Mouse (Mus musculus) embryonic facial prominence, embryonic 14.5 days (tissue): ENCODE data around the gene Ddx58. TPM values are rescaled to one million over a fixed set of nuclear protein-coding genes. Genes with fewer than 3 reads are reported as not detected.

ENCODE experiments used
- ATAC-seq: fragments of 200-750 bp; cut with Nextera tagmentation; 2 replicates; pipeline ENCODE4 v1.8.0; 2017; ENCODE audit warnings: low read depth, moderate number of reproducible peaks, moderate TSS enrichment
- DNase-seq: peaks from one replicate; pipeline ENCODE4 v3.0.0-alpha.2; 2015; ENCODE audit warnings: low spot score
- H3K27ac ChIP-seq: fragments of 300-500 bp; sonication (generic); replicated peaks from 2 replicates; pipeline ENCODE4 v1.5.1; 2014; ENCODE audit warnings: low read depth, mild to moderate bottlenecking, low read length, moderate library complexity
- H3K27me3 ChIP-seq: fragments of 300-500 bp; sonication (generic); replicated peaks from 2 replicates; pipeline ENCODE4 v1.6.1; 2014; ENCODE audit warnings: low read length; ENCODE audit not compliant: control insufficient read depth, insufficient read depth
- H3K36me3 ChIP-seq: fragments of 300-500 bp; sonication (generic); 2 replicates; pipeline ENCODE4 v1.6.1; 2014; ENCODE audit warnings: low read length, mixed read lengths; ENCODE audit not compliant: control insufficient read depth, insufficient read depth
- H3K4me1 ChIP-seq: fragments of 300-500 bp; sonication (generic); 2 replicates; pipeline ENCODE4 v1.6.1; 2014; ENCODE audit warnings: antibody characterized with exemption, low read length; ENCODE audit not compliant: control insufficient read depth, insufficient read depth
- H3K4me2 ChIP-seq: fragments of 300-500 bp; sonication (generic); 2 replicates; pipeline ENCODE4 v1.6.1; 2014; ENCODE audit warnings: low read depth, mild to moderate bottlenecking, low read length, moderate library complexity, mixed read lengths
- H3K4me3 ChIP-seq: fragments of 300-500 bp; sonication (generic); 2 replicates; pipeline ENCODE4 v1.5.1; 2014; ENCODE audit warnings: low read depth, mild to moderate bottlenecking, low read length
- H3K9ac ChIP-seq: fragments of 300-500 bp; sonication (generic); 2 replicates; pipeline ENCODE4 v1.6.1; 2014; ENCODE audit warnings: low read depth, mild to moderate bottlenecking, low read length, moderate library complexity, mixed read lengths
- H3K9me3 ChIP-seq: fragments of 300-500 bp; sonication (generic); 2 replicates; pipeline ENCODE4 v1.6.1; 2016; ENCODE audit warnings: low read length; ENCODE audit not compliant: control insufficient read depth
- WGBS: fragments of 180-500 bp; shearing (Covaris S2); extraction: QIAGEN DNeasy Blood & Tissue Kit; methylation state at CpG from one replicate; pipeline ENCODE4 v1.1.7; 2014; 5-methylcytosine and 5-hydroxymethylcytosine counted together
- polyA plus RNA-seq: library from polyadenylated mRNA; unstranded; fragments of >200 nt; fragmentation: Nextera tagmentation; extraction: Ambion mirVana; gene quantifications from 2 replicates; pipeline ENCODE4 v1.2.1, GENCODE M21; 2014

Gene Ddx58
- polyA plus RNA-seq, 1 experiment from 2014 or later, result 9.7 TPM

- peak overlapping the region; percentile 75 for H3K9ac ChIP-seq
- 0% methylated on average over 27 of the region's 50 CpGs for WGBS
- H3K4me3 ChIP-seq, result peak overlapping the region; percentile 56
- peak; percentile 75 for ATAC-seq
- DNase-seq, result peak; percentile 95
- H3K4me1 ChIP-seq, result peaks cover 7% of the 10 kb centered on the region; the same call in 1 of the 2 replicates
- H3K27me3 ChIP-seq, result no peaks in the 10 kb centered on the region
- peaks cover 43% of the 10 kb centered on the region for H3K36me3 ChIP-seq
- H3K27ac ChIP-seq, result peak overlapping the region; percentile 99
- H3K4me2 ChIP-seq, result peak overlapping the region; percentile 95
- H3K9me3 ChIP-seq, result no peaks in the 10 kb centered on the region
Measured at GRCm38 (mm10) chr4:40268204-40268813, 28.7 kb upstream of the Ddx58 start.

DNA sequence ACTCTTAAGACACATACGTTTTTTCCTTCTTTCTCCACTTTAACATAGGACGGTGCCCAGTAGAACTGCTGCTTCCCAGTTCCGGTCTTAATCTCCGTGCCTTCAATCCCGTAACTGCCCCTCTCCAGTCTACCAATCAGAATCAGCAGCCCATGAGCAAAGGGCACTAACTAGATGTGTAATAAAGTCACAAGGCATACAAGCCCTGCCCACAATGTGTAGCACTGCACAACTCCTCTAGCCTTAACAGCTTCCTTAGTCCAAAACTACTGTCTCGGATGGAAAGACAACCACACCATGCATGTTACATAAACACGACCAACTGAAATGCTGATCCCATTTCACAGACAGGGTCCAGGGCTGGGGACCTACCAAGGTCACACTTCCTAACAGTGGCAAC, 28.1 kb upstream of the Ddx58 start:
- Histone ChIP-seq H3K9ac (peak overlapping the region; percentile 75), H3K4me1 (peaks cover 7% of the 10 kb centered on the region; the same call in 1 of the 2 replicates), H3K9me3 (no peaks in the 10 kb centered on the region), H3K36me3 (peaks cover 45% of the 10 kb centered on the region), H3K27ac (peak overlapping the region; percentile 99; the same call in 1 of the 2 replicates), H3K27me3 (no peaks in the 10 kb centered on the region), H3K4me2 (peak overlapping the region; percentile 95), H3K4me3 (peak overlapping the region; percentile 56)
- DNase-seq (no peak), ATAC-seq (no peak)
- WGBS, result 62% methylated on average over 7 of the region's 7 CpGs

DNA sequence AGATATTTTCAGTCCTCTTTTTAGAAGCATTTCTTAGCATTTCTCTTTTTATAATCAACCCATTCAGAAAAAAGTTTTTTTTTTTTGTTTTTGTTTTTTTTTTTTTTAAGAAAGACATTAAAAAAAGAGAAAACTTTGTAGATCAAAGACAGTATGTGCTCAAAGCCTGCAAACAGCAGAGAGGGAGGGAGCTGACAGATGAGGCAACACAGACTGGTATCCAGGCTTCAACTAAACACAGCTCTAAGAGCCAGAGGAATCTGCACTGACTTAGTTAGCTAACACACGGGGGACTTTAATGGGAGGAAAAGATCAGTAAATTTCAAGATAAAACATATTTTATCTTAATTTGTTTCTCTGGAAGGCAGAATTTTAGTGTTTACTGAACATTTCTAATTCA, 24.7 kb upstream of the Ddx58 start:
- peaks cover 68% of the 10 kb centered on the region for H3K36me3 ChIP-seq
- no peak overlapping the region for H3K4me2 ChIP-seq
- WGBS, result 67% methylated on average over 1 of the region's 1 CpGs
- no peak for DNase-seq
- no peak for ATAC-seq
- H3K4me1 ChIP-seq, result peaks cover 7% of the 10 kb centered on the region; the same call in 1 of the 2 replicates
- H3K9ac ChIP-seq, result no peak overlapping the region
- no peak overlapping the region for H3K4me3 ChIP-seq
- no peak overlapping the region for H3K27ac ChIP-seq
- H3K27me3 ChIP-seq, result no peaks in the 10 kb centered on the region
- no peaks in the 10 kb centered on the region for H3K9me3 ChIP-seq

DNA sequence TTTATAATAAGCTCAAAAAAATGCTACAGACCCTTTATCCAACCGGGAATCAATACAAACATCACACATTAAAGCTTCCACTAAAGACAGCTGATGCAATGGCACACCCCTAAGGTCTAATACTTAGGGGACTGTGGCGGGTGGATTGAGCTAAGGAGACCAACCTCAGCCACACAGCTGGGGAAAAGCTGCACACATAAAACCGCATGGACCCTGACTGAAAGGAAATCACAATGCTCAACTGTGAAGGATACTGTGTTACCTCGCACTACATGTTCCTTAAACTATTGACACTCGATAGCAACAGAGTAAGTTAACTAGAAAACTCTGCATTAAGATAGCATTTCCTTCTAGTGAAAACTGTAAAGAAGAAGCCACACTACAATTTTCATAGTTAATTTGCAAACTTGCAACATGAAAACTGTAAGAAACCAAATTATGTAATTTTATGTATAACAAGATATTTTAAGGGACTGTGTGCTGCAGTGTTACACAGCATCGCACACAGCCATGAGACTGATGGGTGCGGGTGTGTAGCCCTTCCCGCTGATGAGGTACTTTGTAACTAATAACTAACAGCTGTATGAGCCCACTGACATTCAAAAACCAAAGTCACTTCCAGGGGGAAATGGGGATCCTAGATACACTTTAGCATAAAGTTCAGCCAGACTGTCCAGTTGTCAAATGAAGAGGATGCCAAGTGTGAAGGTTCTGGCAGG, 14.9 kb upstream of the Ddx58 start:
- no peaks in the 10 kb centered on the region for H3K27me3 ChIP-seq
- peaks cover 3% of the 10 kb centered on the region; the same call in 1 of the 2 replicates for H3K4me1 ChIP-seq
- no peak overlapping the region for H3K9ac ChIP-seq
- no peak overlapping the region for H3K4me3 ChIP-seq
- no peak for ATAC-seq
- no peak overlapping the region for H3K27ac ChIP-seq
- H3K4me2 ChIP-seq, result no peak overlapping the region
- no peaks in the 10 kb centered on the region for H3K9me3 ChIP-seq
- 55% methylated on average over 8 of the region's 8 CpGs for WGBS
- H3K36me3 ChIP-seq, result peaks cover 18% of the 10 kb centered on the region
- peak; percentile 24 for DNase-seq

GRCm38 (mm10) chr4:40253766-40254165, 14.1 kb upstream of the Ddx58 start:
- no peak for ATAC-seq
- no peak overlapping the region for H3K27ac ChIP-seq

GRCm38 (mm10) chr4:40250984-40251383, 11.4 kb upstream of the Ddx58 start:
- Histone ChIP-seq H3K4me1 (peaks cover 3% of the 10 kb centered on the region; the same call in 1 of the 2 replicates), H3K27me3 (no peaks in the 10 kb centered on the region), H3K4me3 (no peak overlapping the region), H3K9me3 (no peaks in the 10 kb centered on the region), H3K36me3 (no peaks in the 10 kb centered on the region), H3K27ac (no peak overlapping the region), H3K9ac (no peak overlapping the region), H3K4me2 (no peak overlapping the region)
- ATAC-seq (no peak), DNase-seq (no peak)
- WGBS, result 89% methylated on average over 5 of the region's 5 CpGs

More at GRCm38 (mm10) chr4:40253766-40254165, 14.1 kb upstream of the Ddx58 start:
- Histone ChIP-seq H3K36me3 (peaks cover 10% of the 10 kb centered on the region), H3K9me3 (no peaks in the 10 kb centered on the region), H3K27me3 (no peaks in the 10 kb centered on the region), H3K4me3 (no peak overlapping the region), H3K4me1 (peaks cover 3% of the 10 kb centered on the region; the same call in 1 of the 2 replicates), H3K4me2 (no peak overlapping the region), H3K9ac (no peak overlapping the region)
- DNase-seq, result peak; percentile 39
- WGBS, result 64% methylated on average over 2 of the region's 2 CpGs

DNA sequence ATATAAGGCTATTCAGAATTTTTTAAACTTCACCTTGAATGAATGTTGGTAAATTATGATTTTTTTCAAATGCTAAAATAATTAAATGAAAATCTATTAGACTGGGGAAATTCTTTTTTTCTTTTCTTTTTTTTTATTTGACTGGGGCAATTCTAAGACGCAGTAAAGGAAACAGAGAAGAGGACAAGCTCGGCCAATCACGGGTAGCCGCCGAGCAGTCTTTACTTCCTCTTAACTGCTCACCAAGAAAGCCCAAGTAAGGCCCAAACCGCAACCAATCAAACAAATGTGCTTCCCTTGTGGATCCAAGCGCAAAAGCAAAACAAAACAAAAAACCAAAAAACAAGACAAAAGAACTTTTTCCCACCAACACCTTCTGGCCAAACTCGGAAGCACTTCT, 4.4 kb upstream of the Ddx58 start:
- Histone ChIP-seq H3K4me2 (no peak overlapping the region), H3K36me3 (no peaks in the 10 kb centered on the region), H3K4me1 (0 out of 2 replicates have a peak, but pooled peaks cover 3% of the 10 kb centered on the region), H3K9me3 (no peaks in the 10 kb centered on the region), H3K27ac (no peak overlapping the region), H3K27me3 (no peaks in the 10 kb centered on the region), H3K9ac (no peak overlapping the region), H3K4me3 (no peak overlapping the region)
- ATAC-seq (no peak), DNase-seq (no peak)
- WGBS, result 78% methylated on average over 8 of the region's 8 CpGs

DNA sequence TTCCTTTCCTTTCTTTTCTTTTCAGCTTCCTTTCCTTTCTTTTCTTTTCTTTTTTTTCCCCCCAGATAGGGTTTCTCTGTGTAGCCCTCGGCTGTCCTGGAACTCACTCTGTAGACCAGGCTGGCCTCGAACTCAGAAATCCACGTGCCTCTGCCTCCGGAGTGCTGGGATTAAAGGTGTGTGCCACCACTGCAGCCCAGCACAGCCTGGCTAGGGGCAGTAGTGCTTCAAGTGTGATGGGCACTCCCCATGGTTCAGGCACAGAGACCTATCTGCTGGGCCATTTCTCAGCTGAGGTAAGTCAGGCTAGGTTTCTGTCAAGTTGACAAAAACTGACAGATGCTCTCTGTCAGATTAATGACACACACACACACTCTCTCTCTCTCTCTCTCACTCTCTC, 3.4 kb upstream of the Ddx58 start:
- H3K27ac ChIP-seq, result no peak overlapping the region
- H3K9ac ChIP-seq, result no peak overlapping the region
- DNase-seq, result no peak
- WGBS, result 75% methylated on average over 4 of the region's 4 CpGs
- ATAC-seq, result no peak
- no peaks in the 10 kb centered on the region for H3K36me3 ChIP-seq
- 0 out of 2 replicates have a peak, but pooled peaks cover 3% of the 10 kb centered on the region for H3K4me1 ChIP-seq
- H3K27me3 ChIP-seq, result no peaks in the 10 kb centered on the region
- H3K4me2 ChIP-seq, result no peak overlapping the region
- no peak overlapping the region for H3K4me3 ChIP-seq
- no peaks in the 10 kb centered on the region for H3K9me3 ChIP-seq
